Mouse (Mus musculus) lung, postnatal 36 days (tissue): Measurements from ENCODE around the gene Cfap97d2.

Source experiments
- DNase-seq: peaks from one replicate; pipeline ENCODE4 v3.0.0; 2022; ENCODE audit warnings: mixed read lengths

Cfap97d2 gene

GRCm38 (mm10) chr8:13705668-13706067 lies at the start of gene Cfap97d2:
TSS of gene Cfap97d2 (plus strand) at chr8:13705889.
- peak; percentile 42 for DNase-seq

GRCm38 (mm10) chr8:13657479-13657878 lies 48.2 kb upstream of the Cfap97d2 start:
- DNase-seq: no peak

GRCm38 (mm10) chr8:13660323-13660722 lies 45.4 kb upstream of the Cfap97d2 start:
- DNase-seq: peak; percentile 42

- DNase-seq: no peak
Observed at GRCm38 (mm10) chr8:13664711-13665210, 40.9 kb upstream of the Cfap97d2 start.

- DNase-seq: no peak
Observed at GRCm38 (mm10) chr8:13665538-13665937, 40.2 kb upstream of the Cfap97d2 start.

GRCm38 (mm10) chr8:13665944-13666343 lies 39.7 kb upstream of the Cfap97d2 start:
- DNase-seq: peak; percentile 48

- peak; percentile 21 for DNase-seq
Observed at GRCm38 (mm10) chr8:13667917-13668316, 37.8 kb upstream of the Cfap97d2 start.

- DNase-seq: peak; percentile 80
Observed at GRCm38 (mm10) chr8:13668367-13668766, 37.3 kb upstream of the Cfap97d2 start.

- peak; percentile 20 for DNase-seq
Observed at GRCm38 (mm10) chr8:13670011-13670471, 35.6 kb upstream of the Cfap97d2 start.

- no peak for DNase-seq
Observed at GRCm38 (mm10) chr8:13671246-13672003, 34.3 kb upstream of the Cfap97d2 start.

- no peak for DNase-seq
Observed at GRCm38 (mm10) chr8:13673215-13673614, 32.5 kb upstream of the Cfap97d2 start.

GRCm38 (mm10) chr8:13674294-13675010 lies 31.2 kb upstream of the Cfap97d2 start:
- peak; percentile 66 for DNase-seq

- DNase-seq: no peak
Observed at GRCm38 (mm10) chr8:13675121-13675520, 30.6 kb upstream of the Cfap97d2 start.

GRCm38 (mm10) chr8:13675524-13675923 lies 30.2 kb upstream of the Cfap97d2 start:
- no peak for DNase-seq

GRCm38 (mm10) chr8:13676302-13676700 lies 29.4 kb upstream of the Cfap97d2 start:
- DNase-seq: peak; percentile 81

- DNase-seq: peak; percentile 74
Observed at GRCm38 (mm10) chr8:13676701-13677412, 28.8 kb upstream of the Cfap97d2 start.

- DNase-seq: peak; percentile 98
Observed at GRCm38 (mm10) chr8:13677413-13677883, 28.2 kb upstream of the Cfap97d2 start, which contains the start of gene Rasa3. TSS of gene Rasa3 (minus strand) at chr8:13677603.

- DNase-seq: no peak
Observed at GRCm38 (mm10) chr8:13678182-13678581, 27.5 kb upstream of the Cfap97d2 start.

- DNase-seq: no peak
Observed at GRCm38 (mm10) chr8:13684131-13684530, 21.6 kb upstream of the Cfap97d2 start.

- peak; percentile 73 for DNase-seq
Observed at GRCm38 (mm10) chr8:13685674-13686314, 19.9 kb upstream of the Cfap97d2 start.

- DNase-seq: peak; percentile 55
Observed at GRCm38 (mm10) chr8:13686426-13686825, 19.3 kb upstream of the Cfap97d2 start.

GRCm38 (mm10) chr8:13687101-13687717 lies 18.5 kb upstream of the Cfap97d2 start:
- DNase-seq: no peak
